Mouse (Mus musculus) erythroblast, embryonic 14.5 days (primary cell): ENCODE data around the gene Samsn1. TPM values are rescaled to one million over a fixed set of nuclear protein-coding genes. Genes with fewer than 3 reads are reported as not detected.

Experiments
- H3K27me3 ChIP-seq: 2 replicates; pipeline ENCODE4 v1.6.1; 2012; ENCODE audit warnings: inconsistent platforms; ENCODE audit not compliant: control insufficient read depth
- H3K36me3 ChIP-seq: 2 replicates; pipeline ENCODE4 v1.6.1; 2012; ENCODE audit warnings: mild to moderate bottlenecking, inconsistent platforms; ENCODE audit not compliant: control insufficient read depth
- H3K4me1 ChIP-seq: 2 replicates; pipeline ENCODE4 v1.6.1; 2012; ENCODE audit warnings: inconsistent platforms; ENCODE audit not compliant: control insufficient read depth
- H3K4me3 ChIP-seq: replicated peaks from 2 replicates; pipeline ENCODE3; 2012; ENCODE audit warnings: moderate library complexity, mild to moderate bottlenecking, inconsistent platforms
- H3K9me3 ChIP-seq: 2 replicates; pipeline ENCODE4 v1.6.1; 2012; ENCODE audit warnings: low read length, inconsistent platforms, mixed read lengths; ENCODE audit not compliant: control insufficient read depth
- GATA1 ChIP-seq: IDR thresholded peaks from 2 replicates; pipeline ENCODE4 v1.6.1; 2012; ENCODE audit warnings: low read length, inconsistent platforms, mixed read lengths
- TAL1 ChIP-seq: IDR thresholded peaks from 3 replicates; pipeline ENCODE4 v1.6.1; 2012; ENCODE audit warnings: low read length, inconsistent platforms, mixed read lengths
- polyA plus RNA-seq: library from polyadenylated mRNA; stranded (reverse); fragments of >175 nt; gene quantifications from 2 replicates; pipeline ENCODE4 v1.2.3, GENCODE M21; 2012

Samsn1 gene
- polyA plus RNA-seq, 1 experiment: not detected

DNA sequence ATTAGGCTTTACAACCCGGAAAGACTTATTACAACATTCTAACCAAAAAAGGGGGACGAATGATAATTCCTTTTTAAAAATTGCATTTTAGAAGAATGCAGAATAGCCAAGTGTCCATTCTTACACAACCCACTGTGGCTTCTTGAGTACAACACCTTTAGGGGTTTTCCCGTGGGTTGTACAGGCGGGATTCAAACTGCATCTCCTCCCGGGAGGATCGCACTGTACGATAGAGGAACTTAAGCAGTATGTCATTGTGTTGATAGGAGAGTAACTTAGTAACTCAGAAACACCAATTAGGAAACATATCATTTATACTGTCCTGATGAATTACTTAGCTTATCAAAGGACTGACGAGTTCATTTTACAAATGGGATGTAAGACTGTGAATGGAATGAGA lies 149.8 kb downstream of the Samsn1 start:
- peaks cover 4% of the 10 kb centered on the region; the same call in 1 of the 2 replicates for H3K4me1 ChIP-seq
- TF ChIP-seq TAL1 (no peak), GATA1 (no peak)

DNA sequence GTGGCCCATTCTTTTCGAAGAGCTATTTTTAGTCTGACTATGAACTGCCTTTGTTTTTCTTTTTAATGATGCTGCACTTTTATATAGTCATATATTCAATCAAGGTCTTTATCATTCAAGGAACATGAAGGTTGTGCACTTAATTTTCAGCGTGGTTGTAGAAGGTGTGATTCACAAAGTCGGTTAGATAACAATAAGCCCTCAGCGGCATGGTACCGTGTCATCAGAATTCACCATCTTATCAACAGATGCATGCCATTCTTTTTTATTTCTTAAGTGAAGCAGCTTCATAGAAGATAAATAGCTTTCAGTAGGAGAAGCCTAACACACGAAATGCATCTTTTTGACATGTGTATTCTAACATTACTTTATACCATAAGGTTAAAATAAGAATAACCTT lies 154.7 kb downstream of the Samsn1 start:
- no peaks in the 10 kb centered on the region; the same call in 1 of the 2 replicates for H3K36me3 ChIP-seq
- H3K4me1 ChIP-seq: peaks cover 4% of the 10 kb centered on the region; the same call in 1 of the 2 replicates
- H3K4me3 ChIP-seq: no peak overlapping the region
- no peaks in the 10 kb centered on the region for H3K27me3 ChIP-seq
- no peaks in the 10 kb centered on the region for H3K9me3 ChIP-seq
- TF ChIP-seq GATA1 (no peak), TAL1 (no peak)

More for the DNA sequence above, 149.8 kb downstream of the Samsn1 start:
- Histone ChIP-seq H3K27me3 (no peaks in the 10 kb centered on the region), H3K4me3 (no peak overlapping the region), H3K9me3 (no peaks in the 10 kb centered on the region), H3K36me3 (peaks cover 2% of the 10 kb centered on the region)

GRCm38 (mm10) chr16:75865505-75865904 lies 156.6 kb downstream of the Samsn1 start:
- H3K4me3 ChIP-seq: no peak overlapping the region
- no peaks in the 10 kb centered on the region for H3K27me3 ChIP-seq
- H3K36me3 ChIP-seq: no peaks in the 10 kb centered on the region; the same call in 1 of the 2 replicates
- H3K4me1 ChIP-seq: peaks cover 4% of the 10 kb centered on the region; the same call in 1 of the 2 replicates
- no peaks in the 10 kb centered on the region for H3K9me3 ChIP-seq
- TF ChIP-seq TAL1: no peak
- no peak for TF ChIP-seq GATA1

- TF ChIP-seq GATA1 (no peak), TAL1 (no peak)
- H3K36me3 ChIP-seq: no peaks in the 10 kb centered on the region
- H3K4me3 ChIP-seq: no peak overlapping the region
- no peaks in the 10 kb centered on the region for H3K9me3 ChIP-seq
- no peaks in the 10 kb centered on the region for H3K27me3 ChIP-seq
- peaks cover 4% of the 10 kb centered on the region; the same call in 1 of the 2 replicates for H3K4me1 ChIP-seq
Observed at GRCm38 (mm10) chr16:75864673-75865072, 157.4 kb downstream of the Samsn1 start.

DNA sequence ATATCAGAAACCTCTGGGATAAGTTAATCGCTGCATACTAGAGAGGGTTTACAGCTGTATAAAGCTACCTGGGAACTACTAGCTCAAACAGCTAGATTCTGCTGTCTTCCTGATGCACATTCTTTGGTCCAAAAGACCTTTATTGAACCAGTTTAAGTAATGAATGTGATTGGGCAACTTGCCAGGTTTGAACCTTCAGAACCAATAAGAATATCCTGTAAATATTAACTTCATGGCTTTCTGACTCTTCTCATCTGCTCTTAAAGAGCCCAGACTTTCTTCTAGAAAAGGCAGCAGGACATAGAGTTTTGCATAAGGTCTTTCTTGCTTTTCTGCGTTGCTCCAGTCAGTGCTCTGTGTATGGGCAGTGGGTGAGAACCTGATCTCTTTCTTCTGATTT lies 165.7 kb downstream of the Samsn1 start:
- Histone ChIP-seq H3K4me3 (no peak overlapping the region), H3K9me3 (no peaks in the 10 kb centered on the region), H3K27me3 (no peaks in the 10 kb centered on the region), H3K4me1 (peaks cover 2% of the 10 kb centered on the region; the same call in 1 of the 2 replicates), H3K36me3 (no peaks in the 10 kb centered on the region)
- TF ChIP-seq GATA1 (no peak), TAL1 (no peak)

DNA sequence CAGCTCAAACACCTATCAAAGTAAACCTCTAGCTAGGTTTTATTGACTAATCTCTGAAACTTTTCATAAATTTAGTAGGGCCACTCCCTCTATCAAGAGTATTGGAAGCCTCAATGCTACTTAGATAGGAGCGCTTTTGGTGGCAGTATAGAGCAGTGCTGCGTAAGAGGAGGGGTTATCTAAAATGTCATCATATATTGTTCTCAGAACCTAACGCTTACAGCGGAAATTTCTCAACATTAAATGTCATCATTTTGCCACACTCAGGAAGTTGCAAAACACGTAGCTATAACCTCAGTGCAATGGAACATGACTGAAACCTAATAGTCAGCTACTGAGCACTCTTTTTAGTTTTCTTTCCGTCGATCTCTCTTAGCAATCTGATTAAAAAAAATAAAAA lies 166.7 kb downstream of the Samsn1 start:
- no peaks in the 10 kb centered on the region for H3K27me3 ChIP-seq
- peaks cover 2% of the 10 kb centered on the region; the same call in 1 of the 2 replicates for H3K4me1 ChIP-seq
- TF ChIP-seq TAL1: no peak
- TF ChIP-seq GATA1: no peak
- no peak overlapping the region for H3K4me3 ChIP-seq
- no peaks in the 10 kb centered on the region for H3K36me3 ChIP-seq
- no peaks in the 10 kb centered on the region for H3K9me3 ChIP-seq

DNA sequence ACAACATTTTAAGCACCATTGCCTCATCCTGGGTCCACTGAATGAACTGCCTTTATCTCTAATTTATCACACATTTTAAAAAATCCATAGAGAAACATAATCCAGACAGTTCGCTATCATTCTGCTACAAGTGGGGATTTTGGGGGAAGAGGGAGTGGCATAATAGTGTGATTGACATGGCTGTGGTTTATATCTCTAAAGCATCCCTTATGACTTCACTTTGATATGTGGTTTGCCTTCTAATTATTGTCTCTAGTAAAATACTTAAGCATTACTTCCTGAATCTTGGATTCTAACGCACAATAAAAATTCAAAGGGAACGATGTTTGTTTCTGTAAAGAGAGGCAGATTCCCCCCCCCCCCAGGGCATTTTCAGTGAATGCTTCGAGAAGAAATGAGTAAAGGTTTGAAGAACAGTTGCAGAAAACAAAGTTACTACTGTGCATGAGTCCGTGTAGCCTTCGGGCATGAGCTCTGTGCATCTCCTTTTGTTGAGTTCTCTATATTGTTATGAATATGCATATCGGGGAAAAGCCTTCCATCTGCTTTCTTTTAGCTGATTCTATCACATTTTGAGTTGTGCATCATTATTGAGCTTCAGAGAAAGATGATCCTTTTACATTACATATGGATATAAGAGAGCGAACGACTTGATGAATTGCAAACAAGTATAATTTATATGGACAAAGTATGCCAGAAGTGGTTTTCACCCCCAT lies 168.4 kb downstream of the Samsn1 start:
- Histone ChIP-seq H3K27me3 (no peaks in the 10 kb centered on the region), H3K4me3 (no peak overlapping the region), H3K9me3 (no peaks in the 10 kb centered on the region), H3K36me3 (no peaks in the 10 kb centered on the region), H3K4me1 (peaks cover 2% of the 10 kb centered on the region; the same call in 1 of the 2 replicates)
- TF ChIP-seq GATA1 (no peak), TAL1 (no peak)

GRCm38 (mm10) chr16:75852485-75852884 lies 169.6 kb downstream of the Samsn1 start:
- Histone ChIP-seq H3K36me3 (no peaks in the 10 kb centered on the region), H3K27me3 (no peaks in the 10 kb centered on the region), H3K4me1 (peaks cover 2% of the 10 kb centered on the region; the same call in 1 of the 2 replicates), H3K9me3 (no peaks in the 10 kb centered on the region), H3K4me3 (no peak overlapping the region)
- TF ChIP-seq TAL1: no peak
- no peak for TF ChIP-seq GATA1

- peaks cover 4% of the 10 kb centered on the region for H3K4me1 ChIP-seq
- no peaks in the 10 kb centered on the region for H3K36me3 ChIP-seq
- no peak for TF ChIP-seq GATA1
- TF ChIP-seq TAL1: no peak
- no peak overlapping the region for H3K4me3 ChIP-seq
- H3K27me3 ChIP-seq: no peaks in the 10 kb centered on the region
- no peaks in the 10 kb centered on the region for H3K9me3 ChIP-seq
Observed at GRCm38 (mm10) chr16:75849039-75849438, 173.0 kb downstream of the Samsn1 start.

DNA sequence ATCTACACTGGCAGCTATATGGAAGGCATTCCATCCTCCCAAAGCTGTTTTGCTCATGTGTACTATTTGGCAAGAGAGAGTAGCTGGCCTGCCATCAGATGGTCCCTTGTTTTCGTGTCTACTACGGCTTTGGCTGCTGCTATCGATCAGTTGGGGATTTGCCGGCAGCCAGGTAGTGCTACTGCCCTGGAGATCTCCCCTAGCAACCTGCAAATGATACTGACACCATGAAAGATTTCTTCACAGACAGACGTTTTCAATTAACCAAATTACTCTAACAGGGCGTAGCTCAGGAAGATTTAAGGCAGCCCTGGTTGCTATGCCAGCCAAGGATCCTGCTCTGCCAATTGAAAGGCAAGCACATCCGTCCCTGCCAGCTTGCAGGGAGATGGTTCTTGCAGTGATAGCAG lies 178.4 kb downstream of the Samsn1 start:
- H3K4me3 ChIP-seq: no peak overlapping the region
- no peaks in the 10 kb centered on the region for H3K36me3 ChIP-seq
- no peaks in the 10 kb centered on the region for H3K9me3 ChIP-seq
- TF ChIP-seq TAL1 (no peak), GATA1 (no peak)
- H3K4me1 ChIP-seq: peaks cover 21% of the 10 kb centered on the region
- no peaks in the 10 kb centered on the region for H3K27me3 ChIP-seq
